Mouse (Mus musculus) bone marrow macrophage, adult 2 months (primary cell): ENCODE measurements around the gene Cntn2. TPM values are rescaled to one million over a fixed set of nuclear protein-coding genes. Genes with fewer than 3 reads are reported as not detected.

Experiments
- H3K27ac ChIP-seq: 2 replicates; pipeline ENCODE4 v1.5.1; 2012; ENCODE audit warnings: low read depth, low read length; ENCODE audit not compliant: insufficient read depth
- H3K4me1 ChIP-seq: 2 replicates; pipeline ENCODE4 v1.6.1; 2012; ENCODE audit warnings: low read length; ENCODE audit not compliant: control insufficient read depth, insufficient read depth
- H3K4me3 ChIP-seq: 2 replicates; pipeline ENCODE4 v1.5.1; 2012; ENCODE audit warnings: mild to moderate bottlenecking, low read length, moderate library complexity; ENCODE audit not compliant: insufficient read depth
- CTCF ChIP-seq: IDR thresholded peaks from 2 replicates; pipeline ENCODE4 v1.5.1; 2012; ENCODE audit warnings: low read depth, mild to moderate bottlenecking, low read length, moderate library complexity
- POLR2A ChIP-seq: IDR thresholded peaks from 2 replicates; pipeline ENCODE4 v1.6.1; 2012; ENCODE audit warnings: mild to moderate bottlenecking, low read depth, low read length, borderline replicate concordance
- polyA plus RNA-seq: library from polyadenylated mRNA; stranded (reverse); fragments of >200 nt; gene quantifications from 2 replicates; pipeline ENCODE4 v1.2.4, GENCODE M21; 2012; ENCODE audit not compliant: missing spikeins, insufficient read depth, insufficient read length

Gene Cntn2
- polyA plus RNA-seq, 1 experiment, result not detected

DNA sequence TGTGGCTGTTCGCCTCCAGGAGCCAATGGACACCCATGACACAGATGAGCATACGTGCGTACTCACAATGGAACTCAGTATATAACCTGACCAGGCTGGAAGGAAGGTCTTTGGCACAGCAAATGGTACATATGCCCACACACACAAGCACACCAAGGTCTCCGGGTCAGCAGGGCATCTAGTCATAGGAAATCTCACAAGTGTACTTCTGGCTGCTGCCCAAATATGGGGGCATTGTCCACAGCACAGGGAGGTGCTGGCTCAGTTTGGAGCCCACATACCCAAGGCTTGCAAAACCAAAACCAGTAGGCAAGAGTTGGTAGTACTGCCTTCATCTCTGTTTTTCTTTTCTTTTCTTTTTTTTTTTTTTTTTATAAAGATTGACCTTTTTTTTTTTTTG lies 7.5 kb downstream of the Cntn2 start:
- no peak overlapping the region for H3K27ac ChIP-seq
- no peak for TF ChIP-seq POLR2A
- TF ChIP-seq CTCF, result no peak
- no peaks in the 10 kb centered on the region for H3K4me1 ChIP-seq
- H3K4me3 ChIP-seq, result no peak overlapping the region

DNA sequence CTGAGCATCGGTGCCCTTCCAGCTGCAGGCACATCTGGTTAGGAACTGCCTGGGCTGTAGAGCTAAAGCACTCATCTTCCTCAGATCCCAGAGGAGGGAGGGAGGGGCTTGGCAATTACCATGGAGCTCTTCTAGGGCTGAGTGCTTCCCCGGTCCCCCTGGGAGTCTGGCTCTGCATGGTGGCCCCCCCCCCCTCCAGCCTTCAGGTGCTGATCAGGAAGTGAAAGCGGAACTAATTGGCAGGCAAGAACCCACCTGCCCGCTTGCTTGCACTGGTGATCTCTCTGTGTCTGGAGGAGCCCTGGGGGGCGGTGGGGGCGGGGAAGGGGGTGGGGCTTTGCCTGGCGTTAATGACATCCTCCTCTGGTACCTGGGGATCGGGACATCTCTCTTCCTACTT lies 9.2 kb downstream of the Cntn2 start:
- no peak overlapping the region for H3K4me3 ChIP-seq
- TF ChIP-seq POLR2A (no peak), CTCF (no peak)
- no peaks in the 10 kb centered on the region for H3K4me1 ChIP-seq
- no peak overlapping the region for H3K27ac ChIP-seq

DNA sequence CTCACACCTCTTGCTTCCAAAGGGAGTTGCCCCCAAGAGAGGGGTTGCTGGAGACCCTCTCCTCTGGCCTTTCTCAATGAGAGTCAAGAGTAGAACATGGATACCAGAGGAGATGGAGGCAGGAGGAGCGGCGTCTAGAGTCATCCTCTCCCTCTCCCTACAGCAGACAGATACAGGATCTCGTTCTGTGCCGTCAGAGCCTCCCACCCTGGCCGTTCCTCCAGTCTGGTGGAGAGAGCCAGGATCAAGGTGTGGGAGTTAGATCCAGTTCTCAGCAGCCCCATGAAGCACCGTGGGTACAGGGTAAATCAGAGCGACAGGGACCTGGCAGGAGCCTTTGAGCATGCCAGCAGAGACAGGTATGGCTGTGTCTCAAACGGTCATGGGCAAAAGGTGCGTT lies 10.5 kb downstream of the Cntn2 start:
- TF ChIP-seq POLR2A (no peak), CTCF (no peak)
- no peaks in the 10 kb centered on the region for H3K4me1 ChIP-seq
- H3K27ac ChIP-seq, result no peak overlapping the region
- no peak overlapping the region for H3K4me3 ChIP-seq

DNA sequence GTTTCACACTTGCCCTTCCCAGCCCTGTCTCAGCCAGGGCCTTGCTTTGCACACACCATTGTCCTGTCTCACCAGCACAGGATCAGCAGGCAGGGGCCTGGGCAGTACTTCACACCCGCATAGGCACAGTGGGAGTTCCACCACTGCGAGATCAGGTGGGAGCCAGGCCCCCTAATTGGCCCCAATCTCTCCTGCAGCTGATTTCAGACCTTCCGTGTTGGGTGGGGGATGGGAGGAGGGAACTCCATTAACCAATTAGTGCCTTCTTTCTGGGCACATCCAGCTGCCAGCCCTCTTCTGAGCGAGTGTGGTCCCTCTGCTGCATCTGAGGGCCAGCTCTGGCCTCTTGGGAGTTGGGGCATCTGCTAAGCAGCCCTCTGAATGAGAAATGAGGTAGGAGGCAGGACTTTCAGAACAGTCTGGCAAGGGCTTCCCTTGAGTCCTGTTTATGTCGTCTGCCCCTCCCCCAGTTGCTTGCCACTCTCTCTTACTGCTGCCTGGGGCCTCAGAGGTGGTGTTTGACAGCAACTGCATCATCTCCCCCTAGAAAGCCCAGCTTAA lies 12.3 kb downstream of the Cntn2 start:
- TF ChIP-seq CTCF (no peak), POLR2A (no peak)
- Histone ChIP-seq H3K4me1 (no peaks in the 10 kb centered on the region), H3K4me3 (no peak overlapping the region), H3K27ac (no peak overlapping the region)

DNA sequence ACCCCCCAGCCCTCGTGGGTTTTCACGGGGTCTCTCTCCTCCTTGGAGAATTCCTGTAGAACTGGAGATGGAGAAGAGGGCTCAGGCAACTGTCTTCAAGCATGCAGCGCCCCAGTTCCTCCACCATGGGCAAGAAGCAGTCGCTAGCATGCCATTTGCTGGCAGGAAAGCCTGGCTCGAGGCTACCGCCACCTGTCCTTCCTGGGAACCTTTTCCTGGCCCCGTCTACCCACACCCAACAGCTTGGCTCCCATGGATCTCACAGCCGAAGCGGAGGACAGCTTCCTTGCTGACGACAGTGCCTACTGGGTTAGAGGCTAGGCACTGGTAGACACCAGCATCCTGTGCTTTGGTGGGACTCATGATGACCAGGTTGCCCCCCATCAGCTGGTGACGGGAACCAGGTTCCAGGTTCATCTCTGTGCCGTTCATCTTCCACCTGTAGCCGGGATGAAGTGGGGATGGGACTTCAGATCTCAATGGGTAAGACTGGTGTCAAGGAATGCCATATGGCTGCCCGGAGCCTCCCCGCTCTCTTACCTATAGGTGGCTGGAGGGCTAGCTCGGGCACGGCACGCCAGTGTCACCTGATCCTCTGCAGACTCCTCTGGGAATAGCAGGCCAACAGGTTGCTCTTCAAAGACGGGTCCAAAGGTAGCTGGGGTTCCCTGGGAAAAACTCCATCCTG lies 14.3 kb downstream of the Cntn2 start:
- Histone ChIP-seq H3K4me1 (no peaks in the 10 kb centered on the region), H3K27ac (no peak overlapping the region), H3K4me3 (no peak overlapping the region)
- TF ChIP-seq POLR2A, result no peak

DNA sequence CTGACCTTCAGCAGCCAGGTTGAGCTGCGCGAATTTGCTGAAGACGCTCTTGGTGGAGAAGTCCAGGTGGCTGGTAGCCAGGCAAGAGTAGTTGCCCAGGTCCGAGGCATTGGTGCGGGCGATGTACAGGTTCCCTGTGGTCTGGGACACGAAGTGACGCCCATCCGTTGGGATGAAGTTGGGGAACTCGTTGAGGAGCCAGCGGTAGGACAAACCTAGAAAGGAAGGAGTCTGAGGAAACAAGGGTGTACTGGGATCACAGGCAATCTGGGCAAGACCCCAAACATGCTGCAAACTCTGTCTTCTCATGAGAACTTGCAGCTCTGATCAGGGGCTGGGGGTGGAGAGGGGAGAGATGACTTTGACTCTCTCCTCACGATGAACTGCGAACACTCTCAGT lies 15.0 kb downstream of the Cntn2 start:
- Histone ChIP-seq H3K4me3 (no peak overlapping the region), H3K4me1 (no peaks in the 10 kb centered on the region), H3K27ac (no peak overlapping the region)
- TF ChIP-seq POLR2A, result no peak
- no peak for TF ChIP-seq CTCF

- TF ChIP-seq POLR2A, result no peak
- TF ChIP-seq CTCF, result peak; percentile 56
- H3K27ac ChIP-seq, result no peak overlapping the region
- H3K4me3 ChIP-seq, result no peak overlapping the region
- H3K4me1 ChIP-seq, result no peaks in the 10 kb centered on the region
Measured at GRCm38 (mm10) chr1:132525832-132526231, 17.2 kb downstream of the Cntn2 start.

DNA sequence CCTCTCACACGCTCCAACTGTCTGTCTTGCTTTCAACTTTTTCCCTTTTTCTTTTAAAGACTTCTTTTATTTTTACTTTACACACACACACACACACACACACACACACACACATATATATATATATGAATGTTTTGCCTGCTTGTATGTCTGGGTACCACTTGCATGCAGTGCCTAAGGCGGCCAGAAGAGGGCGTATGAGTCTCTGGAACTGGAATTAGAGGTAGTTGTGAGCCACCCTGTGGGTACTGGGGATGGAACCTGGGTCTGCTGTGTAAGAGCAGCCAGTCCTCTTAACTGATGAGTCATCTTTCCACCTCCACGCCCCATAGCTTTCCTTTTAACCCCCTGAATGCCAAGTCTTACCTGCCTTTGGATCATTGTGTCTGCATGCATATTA lies 19.1 kb downstream of the Cntn2 start:
- Histone ChIP-seq H3K4me3 (no peak overlapping the region), H3K27ac (no peak overlapping the region), H3K4me1 (no peaks in the 10 kb centered on the region)
- TF ChIP-seq POLR2A (no peak), CTCF (peak; percentile 75)

DNA sequence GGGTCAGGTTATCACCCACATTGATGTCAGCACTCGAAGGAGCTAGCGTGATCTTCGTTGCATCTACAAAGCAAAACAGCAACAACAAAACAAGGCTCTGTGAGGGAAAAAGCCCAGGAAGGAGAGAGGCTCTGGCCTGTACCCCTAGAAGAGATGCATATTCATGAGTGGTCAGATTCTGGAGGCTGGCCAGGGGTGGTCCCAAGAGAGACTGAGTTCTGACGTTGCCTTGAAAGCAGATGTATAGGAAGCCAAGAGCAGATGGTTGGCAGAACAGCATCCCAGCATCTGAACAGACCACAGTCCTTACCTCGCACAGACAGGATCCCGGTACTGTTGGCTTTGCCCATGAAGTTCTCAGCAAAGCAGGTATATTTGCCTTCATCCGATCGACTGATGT lies 20.0 kb downstream of the Cntn2 start:
- TF ChIP-seq POLR2A (no peak), CTCF (no peak)
- Histone ChIP-seq H3K4me3 (no peak overlapping the region), H3K27ac (no peak overlapping the region)

GRCm38 (mm10) chr1:132520764-132521163 lies 22.3 kb downstream of the Cntn2 start:
- Histone ChIP-seq H3K4me1 (no peaks in the 10 kb centered on the region), H3K27ac (no peak overlapping the region), H3K4me3 (no peak overlapping the region)
- TF ChIP-seq CTCF (0 out of 2 replicates have a peak, but pooled peaks have one; percentile 16), POLR2A (no peak)

More for the DNA sequence above, 20.0 kb downstream of the Cntn2 start:
- H3K4me1 ChIP-seq, result no peaks in the 10 kb centered on the region
